In genomic region chr1:136895877-136896276, GRCm38 (mm10) we compare ENCODE assay signal across 15 mouse cellular contexts.
"Had no signal": no experiment of that assay in that cellular context is flagged by ENCODE, and none has a peak within 500 bp of the region (broad histone marks: within the 10 kb centered on the region; RNA-seq: fewer than 3 reads in every experiment).

No protein-coding gene starts in this region.

- H3K4me2 ChIP-seq: limb, embryonic 15.5 days; lung, embryonic 14.5 days; neural tube, embryonic 15.5 days had no signal

- H3K9ac ChIP-seq: limb, embryonic 15.5 days; lung, embryonic 14.5 days; neural tube, embryonic 15.5 days had no signal

- ATAC-seq: hindbrain, postnatal 0 days had no signal

- H3K4me3 ChIP-seq: limb, embryonic 15.5 days; midbrain, embryonic 10.5 days; myocyte; neural tube, embryonic 15.5 days had no signal

- DNase-seq: layer of hippocampus, postnatal 36 days; lung, postnatal 10 days; lung, postnatal 4 days; midbrain, embryonic 14.5 days; right cerebral cortex, adult 18-20 months; right cerebral cortex, postnatal 25 days; spleen, adult 18-20 months; thymus, adult 18-20 months; thymus, postnatal 14 days had no signal

- H3K27me3 ChIP-seq: limb, embryonic 15.5 days; neural tube, embryonic 15.5 days had no signal

- H3K36me3 ChIP-seq: limb, embryonic 15.5 days; midbrain, embryonic 10.5 days; neural tube, embryonic 15.5 days had no signal

- H3K9me3 ChIP-seq: limb, embryonic 15.5 days; midbrain, embryonic 10.5 days; neural tube, embryonic 15.5 days had no signal

- H3K27ac ChIP-seq: hindbrain, postnatal 0 days; limb, embryonic 15.5 days; midbrain, embryonic 10.5 days; neural tube, embryonic 15.5 days had no signal

- H3K4me1 ChIP-seq: limb, embryonic 15.5 days; midbrain, embryonic 10.5 days; neural tube, embryonic 15.5 days had no signal
